Mouse (Mus musculus): ENCODE measurements around the gene Gigyf2.

DNA sequence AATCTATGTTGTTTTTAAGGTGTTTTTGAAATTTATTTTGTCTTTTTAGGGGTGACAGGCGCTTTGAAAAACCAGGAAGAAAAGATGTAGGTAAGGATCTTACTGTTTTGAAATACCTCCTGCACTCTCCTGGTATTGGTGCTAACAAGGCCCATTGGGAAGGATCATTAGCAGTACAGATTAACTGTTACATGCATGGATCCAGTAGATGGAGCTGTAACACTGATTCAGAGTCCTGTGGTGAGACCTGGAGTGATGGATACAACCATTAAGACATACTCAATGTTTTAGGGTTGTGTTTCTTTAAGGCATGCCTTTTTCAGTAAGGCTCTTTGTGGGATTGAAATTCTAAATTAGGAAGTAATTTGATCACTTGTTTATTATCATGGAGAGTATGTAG lies 53.1 kb downstream of the Gigyf2 start:
- TF ChIP-seq CTCF (IDR thresholded peaks at IDR 0.05; ENCODE audit: low read depth, low read length) = no peak
- TF ChIP-seq POLR2A (IDR thresholded peaks at IDR 0.05; ENCODE audit: borderline replicate concordance, low read depth, low read length) = no peak
